Mouse (Mus musculus) neural tube, embryonic 10.5 days (tissue): Measurements from ENCODE around the gene Ube2j2.

Experiments used
- DNase-seq: peaks from one replicate; pipeline ENCODE4 v3.0.0-alpha.2; 2017; ENCODE audit warnings: low spot score; ENCODE audit errors: extremely low spot score

The Ube2j2 gene

DNA sequence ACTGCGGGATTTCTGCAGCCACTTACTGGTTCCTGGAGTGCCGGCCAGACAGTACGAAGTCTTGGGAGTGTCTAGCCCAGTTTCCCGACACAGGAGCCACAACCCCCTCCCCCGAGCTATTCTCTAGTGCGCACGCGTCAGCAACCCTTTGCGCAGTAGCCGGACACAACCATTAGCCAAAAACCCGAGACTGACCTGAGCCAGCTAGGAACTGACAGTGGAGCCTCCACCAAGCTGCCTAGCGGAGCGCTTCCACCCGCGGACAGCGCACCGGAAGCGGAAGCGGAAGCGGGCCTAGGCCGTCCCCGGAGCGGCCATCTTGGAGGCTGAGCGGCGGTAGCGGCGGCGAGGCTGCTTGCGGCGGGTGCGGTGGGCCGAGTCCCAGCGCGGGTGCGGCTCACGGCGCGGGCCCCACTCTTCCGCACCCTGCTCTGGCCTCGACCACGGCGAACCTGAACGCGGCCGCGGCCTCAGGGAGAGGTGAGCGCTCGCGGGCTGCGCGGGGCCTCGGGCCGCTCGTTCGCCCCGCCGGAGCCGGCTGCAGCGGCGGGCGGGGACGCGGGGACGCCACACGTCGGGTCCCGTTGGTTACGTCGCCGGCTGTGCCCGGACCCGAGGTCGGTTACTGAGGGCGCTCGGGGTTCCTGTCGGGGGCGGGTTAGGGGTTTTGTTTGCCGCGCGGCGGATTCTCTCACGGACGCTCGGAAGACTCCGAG is at the start of gene Ube2j2:
Gene Ube2j2, plus strand, starts transcription at position 298 of the 716 bp plus-strand sequence.
- peak; percentile 99 for DNase-seq

- DNase-seq: no peak
These were observed 49.2 kb upstream of the Ube2j2 start for GRCm38 (mm10) chr4:155894311-155894881.

DNA sequence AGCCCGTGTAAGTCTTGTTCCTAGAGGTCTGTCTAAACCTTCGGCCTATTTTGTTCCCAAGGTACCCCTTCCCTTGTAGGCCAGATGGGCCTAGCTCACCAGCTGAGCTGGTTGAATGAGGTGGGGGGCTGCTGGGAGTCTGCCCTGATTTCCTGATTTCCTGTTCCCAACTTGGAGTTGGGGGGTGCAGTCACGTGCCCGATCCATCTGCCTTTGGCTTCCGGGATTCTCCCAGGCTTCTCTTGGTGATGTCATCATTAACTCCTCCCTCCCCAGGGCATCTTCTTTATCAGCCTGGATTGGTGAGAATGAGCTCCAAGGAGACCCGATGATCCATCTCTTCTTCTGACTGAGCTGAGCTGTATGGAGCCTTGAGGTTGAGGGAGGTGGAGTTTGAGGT is 48.4 kb upstream of the Ube2j2 start:
- DNase-seq: no peak

- DNase-seq: no peak
These were observed 47.8 kb upstream of the Ube2j2 start for GRCm38 (mm10) chr4:155895826-155896225.

- no peak for DNase-seq
These were observed 47.2 kb upstream of the Ube2j2 start for GRCm38 (mm10) chr4:155896461-155896860.

DNA sequence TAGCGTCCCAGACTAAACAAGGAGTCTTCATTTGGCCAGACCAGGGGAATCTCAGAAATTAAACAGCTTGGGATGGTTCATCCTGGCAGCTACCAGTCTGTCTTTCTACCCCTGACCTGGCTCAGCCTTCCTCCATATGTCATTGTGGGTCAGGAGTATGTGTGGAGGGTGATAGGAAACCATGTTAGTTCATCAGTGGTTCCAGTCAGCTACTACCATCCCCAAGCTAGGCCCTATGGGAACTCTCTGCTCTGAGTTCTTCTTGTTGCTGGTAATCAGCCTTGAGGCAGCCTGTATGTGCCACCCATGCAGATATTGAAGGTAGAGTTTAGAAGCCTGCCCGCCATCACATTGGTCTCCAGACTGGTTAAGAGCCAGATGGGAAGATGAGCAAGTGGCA is 45.3 kb upstream of the Ube2j2 start:
- DNase-seq: no peak

- DNase-seq: no peak
These were observed 44.3 kb upstream of the Ube2j2 start for GRCm38 (mm10) chr4:155899355-155899754.

GRCm38 (mm10) chr4:155901205-155901604 is 42.4 kb upstream of the Ube2j2 start:
- peak; percentile 9 for DNase-seq

- DNase-seq: no peak
These were observed 40.4 kb upstream of the Ube2j2 start for GRCm38 (mm10) chr4:155903246-155903645.

GRCm38 (mm10) chr4:155904318-155905102 is 39.1 kb upstream of the Ube2j2 start:
- DNase-seq: no peak

DNA sequence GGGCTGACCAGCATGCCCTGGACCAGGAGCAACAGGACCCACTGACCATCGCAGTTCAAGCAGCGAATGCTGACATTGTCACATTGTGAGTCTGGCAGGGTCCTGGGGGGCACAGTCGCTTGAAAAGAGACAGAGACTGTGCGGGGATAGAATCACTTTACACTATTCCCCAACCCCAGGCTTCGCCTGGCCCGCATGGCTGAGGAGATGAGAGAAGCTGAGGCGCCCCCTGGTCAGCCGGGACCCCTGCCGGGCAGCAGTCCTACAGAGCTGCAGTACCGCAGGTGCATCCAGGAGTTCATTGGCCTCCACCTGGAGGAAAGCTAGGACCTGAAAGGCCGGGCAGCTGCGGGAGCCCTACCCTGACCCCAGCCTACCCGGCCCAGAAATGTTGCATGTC is 38.0 kb upstream of the Ube2j2 start:
- no peak for DNase-seq

GRCm38 (mm10) chr4:155906125-155906524 is 37.5 kb upstream of the Ube2j2 start:
- no peak for DNase-seq

GRCm38 (mm10) chr4:155907003-155907402 is 36.6 kb upstream of the Ube2j2 start:
- DNase-seq: no peak

GRCm38 (mm10) chr4:155908281-155908680 is 35.4 kb upstream of the Ube2j2 start:
- DNase-seq: no peak

DNA sequence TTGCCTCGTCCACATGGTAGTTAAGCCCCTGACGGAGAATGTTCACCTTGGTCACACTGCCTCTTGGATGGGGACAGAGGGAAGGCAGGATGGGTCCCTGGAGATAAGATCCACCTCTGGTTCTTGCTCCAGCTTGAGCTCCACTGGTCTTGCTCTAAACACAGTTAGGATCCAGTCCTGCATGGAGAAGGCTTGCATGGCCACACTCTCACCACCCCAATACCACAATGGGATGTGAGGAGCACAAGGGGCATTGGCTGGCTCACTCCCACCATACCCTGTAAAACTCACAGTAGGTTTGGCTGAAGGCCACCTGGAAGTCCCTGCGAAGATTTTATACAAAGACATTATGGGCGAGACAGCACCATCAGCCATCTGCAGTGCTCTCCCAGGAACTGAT is 34.9 kb upstream of the Ube2j2 start:
- peak; percentile 12 for DNase-seq

- DNase-seq: no peak
These were observed 11.6 kb upstream of the Ube2j2 start for GRCm38 (mm10) chr4:155932031-155932430.

DNA sequence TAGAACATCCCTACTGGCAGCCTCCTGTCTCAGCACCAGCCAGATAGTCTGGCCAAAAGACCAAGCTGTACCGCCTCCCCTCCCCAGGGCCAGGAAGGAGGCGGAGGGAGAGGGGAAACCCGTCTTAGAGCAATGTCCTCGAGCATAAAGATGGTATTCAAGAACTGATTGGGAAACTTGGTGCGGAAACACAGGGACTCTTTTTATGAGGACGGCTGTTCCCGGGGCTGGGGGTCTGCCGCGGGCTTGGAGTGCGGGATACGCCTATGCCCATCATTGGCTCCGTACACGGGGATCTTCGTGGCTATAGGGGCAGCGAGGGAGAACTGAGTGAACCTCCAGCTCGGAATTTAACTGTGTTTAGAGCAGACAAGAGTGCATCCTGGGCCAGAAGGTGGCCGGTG is 580 bp upstream of the Ube2j2 start:
- no peak for DNase-seq

- DNase-seq: peak; percentile 30
These were observed 640 bp downstream of the Ube2j2 start for GRCm38 (mm10) chr4:155944271-155944670.

- DNase-seq: no peak
These were observed 3.5 kb downstream of the Ube2j2 start for GRCm38 (mm10) chr4:155947094-155947493.

- no peak for DNase-seq
These were observed 11.9 kb downstream of the Ube2j2 start for GRCm38 (mm10) chr4:155955491-155955890.

DNA sequence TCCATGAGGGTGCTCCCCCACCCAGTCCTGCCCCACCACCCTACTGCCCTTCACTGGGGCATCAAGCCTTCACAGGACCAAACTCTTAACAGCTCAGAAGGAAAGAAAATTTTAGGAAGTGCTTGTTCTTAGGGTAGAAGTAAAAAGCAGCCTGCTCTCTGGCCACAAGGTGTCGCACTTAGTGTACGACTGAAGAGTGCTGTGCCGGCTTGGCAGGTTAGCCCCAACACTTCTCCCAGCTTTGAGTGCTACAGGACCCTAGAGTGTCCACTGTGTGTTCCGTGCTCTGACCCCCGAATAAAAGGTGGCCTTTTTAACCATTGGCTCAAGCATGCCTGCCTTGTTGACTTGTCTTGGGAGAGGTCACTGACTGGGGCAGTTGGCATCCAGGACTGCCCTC is 15.6 kb downstream of the Ube2j2 start:
- DNase-seq: peak; percentile 73
